Mouse (Mus musculus) liver, embryonic 18 days (tissue): Measurements from ENCODE around the gene Map2k7. TPM values are rescaled to one million over a fixed set of nuclear protein-coding genes. Genes with fewer than 3 reads are reported as not detected.

Source experiments
- polyA plus RNA-seq: library from polyadenylated mRNA; depleted of rRNA; stranded (reverse); fragments of >200 nt; gene quantifications from 2 replicates; pipeline ENCODE4 v1.2.3, GENCODE M21; 2012; rRNA removed

Gene Map2k7
- 12.7 and 15.2 TPM in 2 replicates for polyA plus RNA-seq

DNA sequence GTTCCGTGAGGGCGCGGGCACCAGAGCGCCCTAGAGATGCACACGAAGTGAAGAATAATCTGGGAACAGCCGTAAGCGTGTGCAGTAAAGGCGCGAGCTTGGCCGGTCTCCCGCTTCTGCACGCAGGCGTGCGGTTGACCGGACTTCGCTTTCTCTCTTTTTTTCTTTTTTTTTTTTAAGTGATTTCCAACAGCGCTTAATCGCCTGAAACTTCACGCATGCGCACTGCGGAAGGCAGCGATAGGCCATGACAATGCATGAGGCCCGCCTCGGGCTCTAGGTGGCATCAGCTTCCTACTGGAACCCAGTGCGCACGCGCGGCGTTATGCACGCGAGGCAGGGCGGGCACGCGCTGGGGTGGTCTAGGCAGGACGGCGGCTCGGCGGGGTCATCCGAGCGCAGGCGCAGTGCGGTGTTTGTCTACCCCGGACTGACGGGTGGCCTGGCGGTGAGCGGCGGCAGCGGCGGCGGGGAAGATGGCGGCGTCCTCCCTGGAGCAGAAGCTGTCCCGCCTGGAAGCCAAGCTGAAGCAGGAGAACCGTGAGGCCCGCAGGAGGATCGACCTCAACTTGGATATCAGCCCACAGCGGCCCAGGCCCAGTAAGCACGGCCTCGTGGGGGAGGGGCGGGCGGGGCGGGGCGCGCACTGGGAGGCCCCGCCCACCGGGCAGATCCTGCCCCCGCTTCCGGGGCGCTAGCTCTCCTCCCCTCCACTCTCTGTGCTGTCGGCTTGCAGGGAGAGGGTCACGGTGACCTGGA, at the start of gene Map2k7, which contains the start of gene Gm49320:
Map2k7 (plus strand) TSS at position 307 of the 759 bp plus-strand sequence.
Gm49320 (plus strand) TSS at position 432 of the 759 bp plus-strand sequence.

DNA sequence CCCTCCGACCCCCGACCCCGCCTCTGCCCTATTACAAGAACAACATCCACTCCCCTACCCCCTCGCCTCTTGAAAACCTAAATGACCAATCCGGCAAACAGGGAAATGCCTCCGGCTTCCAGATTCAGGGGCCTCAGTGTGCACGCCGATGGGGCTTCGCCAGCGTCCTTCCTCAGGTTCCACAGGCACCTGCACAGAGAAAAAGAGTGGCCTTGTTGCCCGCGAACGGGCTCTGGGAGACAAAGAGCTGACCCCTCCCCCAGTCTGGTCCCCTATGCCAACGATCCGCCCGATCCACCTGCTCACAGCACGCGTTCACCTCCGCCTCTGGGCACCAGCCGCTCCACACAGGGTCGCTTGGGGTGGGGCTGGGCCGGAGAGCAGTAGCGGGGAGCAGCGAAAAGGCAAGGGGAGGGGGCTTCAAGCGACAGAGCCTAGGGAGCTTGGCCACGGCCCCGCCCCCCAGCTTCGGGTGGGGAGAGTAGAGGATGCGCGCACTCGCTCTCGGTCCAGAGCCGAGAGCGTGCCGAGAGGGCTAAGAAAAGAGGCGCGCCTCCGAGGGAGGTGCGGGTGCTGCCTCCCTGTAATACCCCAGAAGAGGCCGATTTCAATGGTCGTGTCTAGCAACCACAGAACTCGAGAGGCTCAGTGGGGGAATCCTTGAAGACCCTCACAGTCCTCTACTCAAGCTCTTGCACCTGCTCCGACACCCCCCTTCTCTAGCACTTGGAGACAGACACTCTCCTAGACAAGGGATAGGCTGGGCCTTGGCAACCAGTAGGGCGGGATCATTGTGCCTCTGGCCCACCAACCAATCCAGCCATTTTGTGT, 21.5 kb upstream of the Map2k7 start, which contains the start of gene Prr36:
Prr36 (minus strand) TSS at position 669 of the 831 bp plus-strand sequence.

DNA sequence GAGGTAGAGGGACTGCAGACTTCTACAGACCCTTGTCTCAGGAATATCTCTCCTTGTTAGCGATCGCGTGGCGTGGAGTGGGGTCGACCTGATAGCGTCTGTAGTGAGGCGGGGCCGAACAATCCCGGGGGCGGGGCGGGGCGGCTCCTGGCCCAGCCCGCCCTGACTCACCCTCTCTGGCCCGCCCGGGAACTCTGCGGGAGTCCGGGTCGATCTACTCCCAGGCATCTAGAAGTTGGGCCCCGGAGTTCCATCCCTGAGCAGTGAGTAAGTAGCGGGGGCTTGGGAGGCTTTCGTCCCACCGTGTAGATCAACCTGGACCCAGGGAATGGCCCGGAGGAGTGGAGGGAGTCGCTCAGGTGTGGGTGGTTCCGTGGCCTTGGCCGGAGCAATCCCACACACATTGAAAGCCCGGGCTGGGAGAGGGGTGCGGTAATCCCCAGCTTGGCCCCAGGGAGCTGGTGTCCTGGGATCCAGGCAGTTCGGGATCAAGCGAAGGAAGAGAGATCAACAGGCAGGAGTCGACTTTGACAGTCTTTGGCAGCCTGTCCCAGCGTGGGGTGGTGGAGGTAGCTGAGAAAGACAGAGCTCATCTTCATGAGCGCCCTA, 11.7 kb upstream of the Map2k7 start, which contains the start of gene Lrrc8e:
Lrrc8e (plus strand) TSS at position 89 of the 609 bp plus-strand sequence.

DNA sequence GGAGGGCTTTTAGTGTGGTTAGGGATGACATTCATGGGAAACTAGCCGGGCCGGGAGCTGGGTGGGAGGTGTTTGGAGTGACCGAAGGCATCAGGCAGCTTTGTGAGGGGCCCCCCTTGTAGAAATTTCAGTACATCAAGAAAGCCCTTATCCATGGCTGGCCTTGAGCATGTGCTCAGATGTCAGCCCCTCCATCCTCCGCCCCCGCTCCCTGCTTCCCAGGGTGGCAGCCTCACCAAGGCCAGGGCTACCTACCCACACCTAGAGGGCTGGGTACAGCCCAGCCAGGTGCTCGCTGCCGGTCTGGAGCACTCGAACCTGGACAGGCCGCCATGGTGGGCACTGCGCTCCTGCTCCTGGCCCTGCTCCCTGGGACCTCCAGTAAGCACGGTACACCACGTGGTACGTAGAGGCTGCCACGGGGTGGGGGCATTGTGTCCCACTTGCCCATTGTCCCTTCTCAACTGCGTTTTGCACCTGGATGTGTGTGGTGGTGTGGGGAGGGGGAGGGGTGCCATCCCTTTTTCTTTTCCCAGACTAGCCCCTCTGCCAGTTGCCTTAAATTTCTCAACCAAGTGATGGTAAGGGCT, 9.5 kb downstream of the Map2k7 start, which contains the start of gene Tgfbr3l:
Tgfbr3l (plus strand) TSS at position 264 of the 590 bp plus-strand sequence.

DNA sequence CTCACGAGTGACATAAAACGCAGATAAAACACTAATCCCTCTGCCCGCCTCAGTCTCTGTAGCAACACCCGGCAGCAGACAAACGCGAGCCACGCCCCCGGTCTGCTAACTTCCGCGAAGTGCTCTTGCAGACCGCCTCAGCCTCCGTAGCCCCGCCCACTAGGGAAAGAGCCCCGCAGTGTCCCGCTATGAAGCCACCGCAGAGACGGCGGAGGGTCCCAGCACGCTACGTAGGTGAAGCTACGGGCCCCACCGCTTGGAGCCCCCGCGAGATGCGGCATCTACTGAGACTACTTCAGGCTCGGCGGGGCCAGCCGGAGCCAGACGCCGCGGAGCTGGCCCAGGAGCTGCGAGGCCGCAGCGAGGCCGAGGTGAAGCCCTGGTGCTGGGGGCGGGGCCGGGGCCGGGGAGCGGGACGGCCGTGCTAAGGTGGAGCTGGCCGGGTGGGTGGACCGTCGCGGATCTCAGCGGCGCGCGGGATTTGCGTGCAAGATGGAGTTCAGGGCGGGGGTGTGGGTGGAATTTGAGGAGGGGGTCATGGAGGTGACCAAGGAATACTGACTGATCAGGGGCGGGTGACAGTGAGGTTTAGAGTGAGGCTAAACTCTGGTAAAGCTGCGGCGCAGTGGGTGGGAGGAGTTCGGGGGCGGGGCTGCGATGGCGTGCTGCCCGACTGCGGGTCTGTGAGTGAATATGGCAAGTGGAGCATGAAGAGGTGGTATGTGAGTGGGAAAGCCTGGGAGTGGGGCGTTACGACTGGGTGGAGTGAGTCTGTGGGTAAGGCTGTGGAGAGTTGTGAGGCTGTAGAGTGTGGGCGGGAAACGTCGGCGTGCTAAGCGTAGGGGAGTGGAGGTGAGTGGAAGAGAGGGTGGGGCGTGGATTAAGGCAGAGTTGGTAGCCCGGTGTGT, 14.6 kb downstream of the Map2k7 start, which contains the start of gene Snapc2:
Snapc2 (plus strand) TSS at position 147 of the 908 bp plus-strand sequence.

DNA sequence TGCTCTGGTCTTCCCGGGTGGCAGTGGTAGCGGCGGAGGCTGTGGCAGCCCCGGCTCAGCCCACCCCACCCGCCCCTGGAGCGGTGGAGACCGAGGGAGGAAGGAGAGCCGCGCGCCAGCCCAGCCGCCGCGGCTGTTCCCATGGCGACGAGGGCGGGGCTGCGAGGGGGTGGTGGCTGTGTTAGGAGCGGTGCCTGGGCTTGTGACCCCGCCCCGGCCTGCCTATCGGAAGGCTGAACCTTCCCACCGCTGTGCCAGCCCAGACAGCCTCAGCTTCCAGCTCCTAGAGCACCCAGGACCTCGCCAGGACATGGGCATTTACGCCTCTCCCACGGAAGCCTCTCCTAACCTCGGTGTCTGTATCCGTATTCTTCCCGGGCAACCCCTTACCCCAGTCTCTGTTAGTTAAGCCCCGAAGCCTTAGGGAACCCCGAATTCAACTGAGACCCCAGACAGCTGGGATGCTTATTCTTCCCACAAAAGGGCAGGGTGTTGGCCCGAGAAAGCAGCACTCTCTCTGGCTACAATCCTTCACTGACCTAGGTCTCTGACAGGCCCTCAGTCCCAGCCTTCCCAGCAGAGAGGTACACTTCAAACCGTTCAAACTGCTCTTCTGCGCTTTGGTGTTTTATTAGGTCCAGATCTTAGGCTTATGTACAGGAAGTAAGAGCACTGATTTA, 20.7 kb downstream of the Map2k7 start, which contains the start of gene Ctxn1:
Ctxn1 (minus strand) TSS at position 150 of the 680 bp plus-strand sequence.

DNA sequence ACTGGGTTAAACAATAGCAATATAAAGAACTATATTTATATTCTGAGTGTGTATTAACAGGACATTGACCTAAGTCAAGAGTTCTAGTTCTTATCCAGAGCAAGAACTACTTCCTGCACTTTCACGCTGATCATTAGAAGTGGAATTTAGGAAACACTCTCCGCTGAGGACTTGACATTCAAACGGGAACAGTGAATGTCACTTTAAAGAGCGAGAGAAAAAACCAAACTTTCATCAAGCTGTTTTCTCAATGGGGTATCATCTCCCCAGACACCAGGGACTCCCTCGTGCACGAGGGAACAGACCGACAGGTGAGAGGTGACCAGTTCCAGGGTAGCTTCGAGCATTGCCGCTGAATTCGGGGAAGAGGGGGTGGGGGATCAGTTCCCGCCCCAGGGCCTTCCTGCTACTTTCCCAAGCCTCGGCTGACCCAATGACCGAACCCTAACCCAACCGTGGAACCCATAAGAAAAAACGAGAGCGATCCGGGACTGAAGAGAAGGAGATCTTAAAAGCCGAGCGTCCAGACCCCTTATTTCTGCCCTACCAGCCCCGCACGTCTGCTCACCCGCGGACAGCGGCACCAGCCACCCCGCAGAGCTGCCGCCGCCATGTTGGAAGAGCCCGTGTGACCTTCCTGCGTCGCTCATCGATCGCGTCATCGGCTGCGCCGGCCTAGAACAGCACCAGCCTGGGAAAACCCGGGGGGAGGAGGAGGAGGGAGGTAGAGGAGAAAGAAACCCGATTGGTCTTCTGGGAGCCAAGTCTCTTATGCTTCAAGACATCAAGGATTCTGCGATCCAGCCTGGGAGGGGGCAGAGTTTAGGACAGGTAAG, 37.0 kb downstream of the Map2k7 start, which contains the start of gene Timm44:
Timm44 (minus strand) TSS at position 639 of the 836 bp plus-strand sequence.

Other genes starting within 250 kb of the Map2k7 start
- 3.6 and 3.7 TPM in 2 replicates for gene Cd209f, start 132.9 kb upstream of the Map2k7 start, polyA plus RNA-seq
- 0.22 and 0.35 TPM in 2 replicates for gene Cd209g, start 104.6 kb upstream of the Map2k7 start, polyA plus RNA-seq
- gene Evi5l, start 72.2 kb upstream of the Map2k7 start, polyA plus RNA-seq: 3.2 and 4.3 TPM in 2 replicates
- 0.17 and 0.18 TPM in 2 replicates for gene Prr36, start 21.3 kb upstream of the Map2k7 start, polyA plus RNA-seq
- gene Lrrc8e, start 11.9 kb upstream of the Map2k7 start, polyA plus RNA-seq: 0.05 and 0.13 TPM in 2 replicates
- gene Gm49320, start 125 bp downstream of the Map2k7 start, polyA plus RNA-seq: 0.53 and 0.96 TPM in 2 replicates
- 5.8 and 7.9 TPM in 2 replicates for gene Tgfbr3l, start 9.5 kb downstream of the Map2k7 start, polyA plus RNA-seq
- 11.5 and 11.6 TPM in 2 replicates for gene Snapc2, start 14.3 kb downstream of the Map2k7 start, polyA plus RNA-seq
- 2.6 and 3.5 TPM in 2 replicates for gene Ctxn1, start 20.5 kb downstream of the Map2k7 start, polyA plus RNA-seq
- gene Timm44, start 37.2 kb downstream of the Map2k7 start, polyA plus RNA-seq: 37.4 and 44.4 TPM in 2 replicates
- gene Ccl25, start 86.5 kb downstream of the Map2k7 start, polyA plus RNA-seq: 4.4 and 5.2 TPM in 2 replicates
- 22.4 and 23.0 TPM in 2 replicates for gene Elavl1, start 86.7 kb downstream of the Map2k7 start, polyA plus RNA-seq